Comparison of ENCODE assay signal across 9 mouse cellular contexts in genomic region chr9:15710821-15711565, GRCm38 (mm10). TPM values are rescaled to one million over a fixed set of nuclear protein-coding genes. Genes with fewer than 3 reads are reported as not detected.
DNase-seq lines count a peak whose midpoint lies in the region; ATAC-seq lines count a peak whose summit lies in the region.
"Had no signal": no experiment of that assay in that cellular context is flagged by ENCODE, and none has a peak within 500 bp of the region (broad histone marks: within the 10 kb centered on the region; RNA-seq: fewer than 3 reads in every experiment).

No protein-coding gene starts in this region.

- H3K27ac ChIP-seq in heart, embryonic 11.5 days (ENCODE audit: low read depth, low read length) = no peak overlapping the region
- no peak overlapping the region for H3K27ac ChIP-seq in neural tube, embryonic 11.5 days (ENCODE audit: low read depth, low read length)
- 0 out of 2 replicates have a peak overlapping the region, but pooled peaks have one; percentile 15 for H3K27ac ChIP-seq in macrophage
- H3K27ac ChIP-seq: liver, embryonic 13.5 days had no signal

- 89% methylated on average over 13 of the region's 13 CpGs for WGBS in heart, embryonic 11.5 days (ENCODE audit: insufficient replicate concordance)
- WGBS in neural tube, embryonic 11.5 days = 84% methylated on average over 13 of the region's 13 CpGs
- 96% methylated on average over 13 of the region's 13 CpGs for WGBS in macrophage (ENCODE audit: missing documents)

- H3K4me2 ChIP-seq in heart, embryonic 11.5 days = no peak overlapping the region; the same call in 1 of the 2 replicates
- H3K4me2 ChIP-seq in neural tube, embryonic 11.5 days (ENCODE audit: low read depth) = peak overlapping the region; percentile 54

- H3K36me3 ChIP-seq in heart, embryonic 11.5 days (ENCODE audit: control insufficient read depth, insufficient read depth, low read length) = no peaks in the 10 kb centered on the region
- H3K36me3 ChIP-seq in neural tube, embryonic 11.5 days (ENCODE audit: control insufficient read depth, insufficient read depth, low read length) = no peaks in the 10 kb centered on the region
- no peaks in the 10 kb centered on the region for H3K36me3 ChIP-seq in macrophage (ENCODE audit: inconsistent target)
- H3K36me3 ChIP-seq: liver, embryonic 13.5 days had no signal

- H3K4me3 ChIP-seq in heart, embryonic 11.5 days (ENCODE audit: low read depth, low read length) = no peak overlapping the region
- no peak overlapping the region for H3K4me3 ChIP-seq in neural tube, embryonic 11.5 days (ENCODE audit: low read depth, low read length)
- no peak overlapping the region for H3K4me3 ChIP-seq in macrophage (ENCODE audit: inconsistent target)

- H3K4me1 ChIP-seq in heart, embryonic 11.5 days (ENCODE audit: control insufficient read depth, insufficient read depth, low read length) = 0 out of 2 replicates have a peak, but pooled peaks cover 2% of the 10 kb centered on the region
- no peaks in the 10 kb centered on the region for H3K4me1 ChIP-seq in neural tube, embryonic 11.5 days (ENCODE audit: control insufficient read depth, insufficient read depth, low read length)

- H3K9ac ChIP-seq in heart, embryonic 11.5 days (ENCODE audit: low read depth, low read length) = no peak overlapping the region
- no peak overlapping the region for H3K9ac ChIP-seq in neural tube, embryonic 11.5 days (ENCODE audit: low read length)

- no peaks in the 10 kb centered on the region for H3K27me3 ChIP-seq in heart, embryonic 11.5 days (ENCODE audit: control insufficient read depth, insufficient read depth, low read length)
- no peaks in the 10 kb centered on the region for H3K27me3 ChIP-seq in neural tube, embryonic 11.5 days (ENCODE audit: control insufficient read depth, insufficient read depth, low read length)

- DNase-seq in heart, adult 11 months = peak; percentile 80
- no peak for DNase-seq in neural tube, embryonic 11.5 days (ENCODE audit: low spot score)
- DNase-seq in neural tube, embryonic 10.5 days (ENCODE audit: extremely low spot score, low spot score) = no peak
- no peak for DNase-seq in embryo, embryonic 11 days
- DNase-seq in spleen, postnatal 10 days (ENCODE audit: low spot score in 2 of 2) = no peak
- no peak for DNase-seq in right cerebral cortex, postnatal 4 days
- DNase-seq: liver, embryonic 13.5 days had no signal

- H3K79me2 ChIP-seq in macrophage (ENCODE audit: inconsistent target) = peaks cover 59% of the 10 kb centered on the region

- no peaks in the 10 kb centered on the region for H3K9me3 ChIP-seq in heart, embryonic 11.5 days (replicated peaks; ENCODE audit: control insufficient read depth, low read length)
- no peaks in the 10 kb centered on the region for H3K9me3 ChIP-seq in neural tube, embryonic 11.5 days (ENCODE audit: control insufficient read depth, low read length)
- H3K9me3 ChIP-seq: liver, embryonic 13.5 days had no signal

- no peak for ATAC-seq in heart, embryonic 11.5 days (replicated peaks; ENCODE audit: insufficient number of reproducible peaks, low FRiP score, low TSS enrichment)
- ATAC-seq in neural tube, embryonic 11.5 days (ENCODE audit: insufficient read depth, low FRiP score, low TSS enrichment) = no peak

RNA-seq across cellular contexts. Expression of gene Slc36a4, which starts 1.5 kb away (rescaled TPM):
- 11.4 and 12.6 TPM in 2 replicates for polyA plus RNA-seq in heart, embryonic 11.5 days (2014; fragmentation: Nextera tagmentation; extraction: Ambion mirVana)
- 21.7 and 23.6 TPM in 2 replicates for polyA plus RNA-seq in neural tube, embryonic 11.5 days (2014; fragmentation: Nextera tagmentation; extraction: Ambion mirVana)
- 10 to 100 TPM in 19 of 26 experiments, 1 to 10 TPM in 7; 4.9 to 41.5 (median 24.9) TPM for total RNA-seq in macrophage (2018; cell fraction: chromatin; rRNA removed)
- total RNA-seq in macrophage (2018; cell fraction: cytosol; rRNA removed) = 10 to 100 TPM; 16.6 to 41.8 (median 24.7) TPM
- 10 to 100 TPM in 25 of 26 experiments, 1 to 10 TPM in 1; 9.1 to 58.7 (median 30.0) TPM for total RNA-seq in macrophage (2018; cell fraction: nucleus; rRNA removed)
- polyA plus RNA-seq in macrophage (2018) = 21.2 to 26.7 TPM (median 21.7 TPM) in 3 replicates
